Mouse (Mus musculus): Measurements from ENCODE around the gene Fgd2.

Gene Fgd2

DNA sequence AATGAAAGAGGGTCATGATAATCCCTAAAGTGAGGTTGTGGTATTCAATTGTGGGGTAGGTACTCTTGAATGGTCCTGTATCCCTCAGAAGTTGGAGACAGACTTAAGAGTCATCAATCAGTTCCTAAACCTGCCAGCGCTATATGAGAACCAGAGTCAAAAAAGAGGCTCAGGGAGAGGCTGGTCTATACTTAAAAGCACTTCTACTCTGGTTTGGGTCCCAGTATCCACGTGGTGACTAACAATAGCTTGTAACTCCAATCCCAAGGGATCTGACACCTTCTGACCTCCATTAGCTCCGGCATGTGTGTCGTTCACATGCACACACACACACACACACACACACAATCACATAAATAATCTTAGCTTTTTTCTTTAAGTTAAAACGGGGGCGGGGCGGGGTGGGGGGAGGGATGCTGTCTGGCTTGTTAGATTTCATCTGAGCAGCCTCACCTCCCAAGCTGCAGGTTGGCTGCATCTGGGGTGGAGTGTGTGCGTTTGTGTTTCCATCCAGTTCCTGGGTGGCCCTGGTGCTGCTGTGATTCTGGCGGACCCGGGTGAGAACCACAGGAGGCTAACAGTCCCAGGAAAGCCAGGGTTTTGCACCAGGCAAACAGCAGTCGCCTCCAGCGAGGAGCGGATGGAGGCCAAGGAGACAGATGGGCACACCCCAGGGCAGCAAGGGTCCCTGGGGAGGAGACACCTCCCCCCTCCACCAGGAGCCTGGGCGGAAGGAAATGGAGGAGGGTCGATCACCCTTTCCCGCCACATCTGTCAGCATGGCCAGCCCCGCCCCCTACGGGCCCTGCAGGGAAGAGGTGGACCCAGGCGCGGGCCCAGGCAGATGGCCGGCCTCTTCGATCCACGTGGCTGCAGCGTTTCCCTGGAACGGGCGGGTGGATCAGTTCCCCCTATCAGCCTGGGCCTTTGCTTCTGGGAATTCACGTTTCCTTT, 37.0 kb downstream of the Fgd2 start:
- no peak for DNase-seq (ENCODE audit: low read depth, low spot score)

GRCm38 (mm10) chr17:29398434-29399026, 37.8 kb downstream of the Fgd2 start:
- no peak for DNase-seq (ENCODE audit: low read depth, low spot score)

GRCm38 (mm10) chr17:29399241-29399910, 38.7 kb downstream of the Fgd2 start:
- no peak for DNase-seq (ENCODE audit: low read depth, low spot score)

GRCm38 (mm10) chr17:29400044-29400443, 39.3 kb downstream of the Fgd2 start:
- DNase-seq (ENCODE audit: low read depth, low spot score), result no peak

- no peak for DNase-seq (ENCODE audit: low read depth, low spot score)
Measured at GRCm38 (mm10) chr17:29401741-29402268, 41.1 kb downstream of the Fgd2 start.

DNA sequence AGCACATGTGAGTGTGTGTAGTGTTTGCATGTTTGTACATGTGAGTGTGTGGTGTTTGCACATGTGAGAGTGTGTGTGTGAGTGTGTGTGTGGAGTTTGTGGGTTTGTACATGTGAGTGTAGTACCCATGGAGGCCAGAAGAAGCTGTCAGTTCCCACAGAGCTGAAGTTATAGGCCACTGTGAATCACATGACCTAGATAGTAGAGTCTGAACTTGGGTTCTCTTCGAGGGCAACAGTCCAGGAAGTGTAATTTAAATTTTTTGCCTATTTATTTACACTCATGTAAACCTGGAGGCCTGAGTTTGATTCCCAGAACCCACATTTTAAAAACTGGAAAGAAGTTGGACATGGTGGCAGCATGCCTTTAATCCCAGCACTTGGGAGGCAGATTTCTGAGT, 42.5 kb downstream of the Fgd2 start:
- DNase-seq (ENCODE audit: low read depth, low spot score), result no peak

GRCm38 (mm10) chr17:29405501-29405900, 44.8 kb downstream of the Fgd2 start:
- no peak for DNase-seq (ENCODE audit: low read depth, low spot score)

- DNase-seq (ENCODE audit: low read depth, low spot score), result no peak
Measured at GRCm38 (mm10) chr17:29406077-29406476, 45.4 kb downstream of the Fgd2 start.

DNA sequence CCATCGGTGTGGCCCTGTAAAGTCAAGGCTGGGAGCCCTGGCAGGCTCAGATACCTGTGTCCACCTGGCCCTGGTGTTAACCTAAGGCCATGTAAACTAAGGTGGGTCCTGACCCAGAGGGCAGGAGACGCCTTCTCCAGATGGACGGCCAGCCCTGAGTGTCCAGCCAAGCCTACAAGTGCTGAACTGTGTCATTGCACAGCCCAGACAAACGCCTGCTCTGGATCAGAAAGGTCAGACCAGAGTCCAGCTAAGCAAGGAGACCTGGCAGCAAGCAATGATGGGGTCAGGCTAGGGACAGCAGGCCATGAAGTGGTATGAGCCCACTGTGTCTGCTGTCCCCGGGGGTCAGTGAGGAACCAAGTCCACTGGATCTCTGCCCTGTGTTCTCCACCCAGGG, 46.7 kb downstream of the Fgd2 start:
- no peak for DNase-seq (ENCODE audit: low read depth, low spot score)

DNA sequence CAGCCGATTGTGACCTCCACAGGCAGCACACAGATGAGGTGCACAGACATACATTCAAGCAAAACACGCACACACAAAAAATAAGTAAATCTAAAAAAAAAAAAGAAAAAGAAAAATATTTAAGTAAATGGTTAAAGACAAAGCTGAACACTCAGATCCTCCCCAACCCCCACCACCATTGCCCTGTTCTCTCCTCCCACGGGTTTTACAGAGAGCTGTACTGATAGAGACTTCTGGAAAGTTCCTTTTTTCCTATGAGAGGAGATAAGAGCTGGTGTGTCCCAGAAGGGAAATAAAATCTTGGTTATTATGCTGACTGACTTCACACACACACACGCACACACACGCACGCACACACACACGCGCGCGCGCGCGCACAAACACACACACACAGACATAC, 47.6 kb downstream of the Fgd2 start:
- DNase-seq (ENCODE audit: low read depth, low spot score), result no peak

- no peak for DNase-seq (ENCODE audit: low read depth, low spot score)
Measured at GRCm38 (mm10) chr17:29409800-29410343, 49.2 kb downstream of the Fgd2 start.

DNA sequence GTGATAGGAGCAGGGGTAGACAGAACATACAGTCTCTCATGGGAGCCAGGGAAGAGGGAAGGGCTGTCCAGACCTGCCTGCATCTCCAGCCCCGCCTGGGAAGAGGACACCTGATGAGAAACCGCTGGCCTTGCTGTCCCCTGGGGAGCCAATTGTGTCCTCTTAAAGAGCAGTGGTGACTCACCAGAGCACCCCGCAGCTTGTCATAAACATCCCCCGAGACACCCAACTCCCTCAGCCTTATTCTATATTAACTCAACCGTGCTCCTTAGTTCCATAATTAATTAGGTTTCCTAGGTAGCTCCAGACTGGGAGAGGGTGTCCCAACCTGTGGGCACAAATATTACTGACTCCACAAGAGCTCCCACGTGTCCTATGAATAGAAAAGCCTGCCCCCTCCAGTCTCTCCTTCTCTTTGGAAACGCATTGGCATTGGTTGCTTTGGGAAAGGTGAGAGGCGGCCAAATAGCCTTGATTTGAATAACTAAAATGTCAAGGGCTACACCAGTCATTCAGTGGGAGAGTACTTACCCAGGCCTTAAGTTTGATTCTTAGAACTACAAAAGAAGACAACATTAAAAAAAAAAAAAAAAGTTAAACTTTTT, 51.2 kb downstream of the Fgd2 start:
- DNase-seq (ENCODE audit: low read depth, low spot score), result no peak

GRCm38 (mm10) chr17:29414566-29414965, 53.9 kb downstream of the Fgd2 start:
- DNase-seq (ENCODE audit: low read depth, low spot score), result no peak

- DNase-seq (ENCODE audit: low read depth, low spot score), result no peak
Measured at GRCm38 (mm10) chr17:29415761-29416662, 55.3 kb downstream of the Fgd2 start.

DNA sequence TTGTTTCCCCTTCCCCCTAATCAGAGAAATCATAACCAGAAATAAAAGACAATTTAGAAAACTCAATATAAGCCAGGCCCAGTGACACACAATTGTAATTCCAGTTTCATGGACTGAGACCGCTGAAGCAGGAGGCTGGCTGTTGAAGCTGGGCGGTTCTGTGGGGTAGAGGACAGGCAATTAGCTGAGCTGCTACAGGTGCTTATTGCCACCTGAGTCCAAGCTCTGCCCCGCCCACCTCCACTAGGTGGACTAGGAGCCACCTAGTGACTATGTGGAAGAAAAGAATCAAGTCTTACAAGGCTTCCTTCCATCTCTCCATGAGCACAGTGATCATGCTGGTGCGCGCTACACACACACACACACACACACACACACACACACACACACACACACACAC, 56.0 kb downstream of the Fgd2 start:
- no peak for DNase-seq (ENCODE audit: low read depth, low spot score)

GRCm38 (mm10) chr17:29418758-29419380, 58.2 kb downstream of the Fgd2 start:
- DNase-seq (ENCODE audit: low read depth, low spot score), result no peak

DNA sequence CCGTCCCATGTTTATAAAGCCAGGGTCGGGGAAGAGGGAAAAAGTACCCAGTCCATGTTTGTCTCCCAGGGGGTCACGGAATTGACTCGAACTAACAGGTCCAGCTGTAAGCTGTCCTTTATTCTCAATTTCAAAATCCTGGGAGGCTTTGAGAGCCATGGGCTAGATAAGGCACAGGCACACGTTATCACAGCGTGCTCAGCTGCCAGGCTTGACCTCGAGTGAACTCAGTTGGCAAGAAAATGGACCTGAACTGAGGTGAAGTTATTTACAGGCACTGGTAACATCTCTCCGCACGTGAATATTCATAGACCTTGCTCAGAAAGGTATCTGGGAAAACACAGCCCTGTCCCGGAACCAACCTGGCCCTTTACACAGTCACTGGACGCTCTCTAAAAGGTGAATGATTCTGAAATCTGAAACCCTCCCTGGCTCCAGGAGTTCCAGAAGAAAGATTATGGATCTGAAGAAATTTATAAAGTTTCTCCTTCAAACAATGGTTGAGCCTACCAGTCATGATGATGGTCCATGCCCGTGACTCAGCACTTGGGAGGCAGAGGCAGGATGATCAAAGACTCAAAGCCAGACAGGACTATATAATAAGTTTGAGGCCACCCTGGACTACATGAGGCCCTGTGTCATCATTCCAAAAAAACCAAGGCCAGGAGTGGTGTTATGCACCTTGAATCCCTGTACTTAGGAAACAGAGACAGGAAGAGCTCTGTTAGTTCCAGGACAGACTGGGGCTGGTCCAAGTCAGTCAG, 59.4 kb downstream of the Fgd2 start:
- no peak for DNase-seq (ENCODE audit: low read depth, low spot score)

DNA sequence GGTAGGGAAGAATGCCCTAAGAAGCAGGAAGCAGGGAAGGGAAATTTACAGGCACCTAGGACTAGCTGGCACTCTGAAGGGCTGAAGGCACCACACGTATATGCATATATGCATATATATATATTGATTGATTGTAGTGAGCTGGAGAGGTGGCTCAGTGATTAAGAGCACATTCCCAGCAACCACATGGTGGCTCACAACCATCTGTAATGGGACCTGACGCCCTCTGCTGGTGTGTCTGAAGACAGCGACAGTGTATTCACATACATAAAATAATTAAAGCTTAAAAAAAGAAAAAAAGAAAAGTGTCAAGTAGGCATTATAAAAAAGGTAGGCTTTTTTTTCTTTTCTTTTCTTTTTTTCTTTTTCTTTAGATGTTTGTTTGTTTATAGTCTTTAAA, 60.6 kb downstream of the Fgd2 start:
- DNase-seq (ENCODE audit: low read depth, low spot score), result no peak

- no peak for DNase-seq (ENCODE audit: low read depth, low spot score)
Measured at GRCm38 (mm10) chr17:29422337-29422736, 61.6 kb downstream of the Fgd2 start.
